Mouse (Mus musculus): ENCODE results near the gene Wfikkn1. TPM values are rescaled to one million over a fixed set of nuclear protein-coding genes. Genes with fewer than 3 reads are reported as not detected.
"Not testable (repeated sequence)": the region's sequence is repeated elsewhere in the genome, so short reads cannot be mapped to it uniquely, and the experiment has no call there.

Gene Wfikkn1
- polyA plus RNA-seq, 1 experiment from 2014 or later, result 1.1 TPM

DNA sequence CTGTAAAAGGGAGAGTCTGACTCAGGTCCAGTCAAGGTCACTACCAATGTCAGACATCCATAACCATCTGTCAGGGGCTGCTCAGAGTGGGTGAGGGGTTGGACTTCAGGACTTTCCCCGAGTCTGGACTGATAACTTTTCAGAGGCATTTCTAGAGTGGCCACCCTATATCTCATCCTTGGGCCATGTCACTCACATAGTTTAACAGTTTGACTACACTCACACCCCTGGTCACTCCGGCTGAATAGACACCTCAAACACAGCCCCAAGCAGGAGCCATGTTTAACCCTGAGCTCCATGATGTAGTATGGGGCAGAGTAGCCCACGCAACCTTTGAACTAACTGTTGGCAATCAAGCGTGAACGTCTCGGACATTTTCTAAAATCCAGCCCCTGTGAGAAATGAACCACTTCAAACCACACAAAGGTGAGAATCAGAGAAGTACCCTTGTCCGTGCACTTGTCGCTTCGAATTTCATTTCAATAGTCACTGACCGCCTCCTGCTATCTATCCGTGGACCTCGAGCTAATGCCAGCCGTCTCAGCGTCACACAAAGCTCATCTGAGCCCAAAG lies 6.4 kb downstream of the Wfikkn1 start:
- Histone ChIP-seq H3K36me3 (ENCODE audit: control insufficient read depth, insufficient read depth, low read length) (no peaks in the 10 kb centered on the region), H3K27me3 (ENCODE audit: control insufficient read depth, insufficient read depth, low read length) (no peaks in the 10 kb centered on the region), H3K27ac (ENCODE audit: low read depth, low read length) (peak overlapping the region; percentile 49; the same call in 1 of the 2 replicates), H3K9me3 (ENCODE audit: control insufficient read depth, low read length) (no peaks in the 10 kb centered on the region), H3K4me3 (ENCODE audit: low read depth, low read length) (peak overlapping the region; percentile 80), H3K4me1 (ENCODE audit: control insufficient read depth, insufficient read depth, low read length) (peaks cover 14% of the 10 kb centered on the region), H3K4me2 (peak overlapping the region; percentile 90), H3K9ac (ENCODE audit: low read length) (peak overlapping the region; percentile 57)
- peak; percentile 17; the same call in 1 of the 2 replicates for ATAC-seq (ENCODE audit: low FRiP score)
- WGBS, result 9% methylated on average over 14 of the region's 14 CpGs
- no peak for DNase-seq (ENCODE audit: low spot score, missing footprints)

- Histone ChIP-seq H3K9ac (ENCODE audit: low read length) (peak overlapping the region; percentile 57; the same call in 1 of the 2 replicates), H3K9me3 (ENCODE audit: control insufficient read depth, low read length) (no peaks in the 10 kb centered on the region), H3K4me3 (ENCODE audit: low read depth, low read length) (peak overlapping the region; percentile 80; the same call in 1 of the 2 replicates), H3K4me1 (ENCODE audit: control insufficient read depth, insufficient read depth, low read length) (peaks cover 18% of the 10 kb centered on the region), H3K27me3 (ENCODE audit: control insufficient read depth, insufficient read depth, low read length) (no peaks in the 10 kb centered on the region), H3K36me3 (ENCODE audit: control insufficient read depth, insufficient read depth, low read length) (no peaks in the 10 kb centered on the region), H3K27ac (ENCODE audit: low read depth, low read length) (no peak overlapping the region), H3K4me2 (peak overlapping the region; percentile 90)
- DNase-seq (ENCODE audit: low spot score, missing footprints) (no peak), ATAC-seq (ENCODE audit: low FRiP score) (no peak)
- 83% methylated on average over 11 of the region's 11 CpGs for WGBS
These were observed 7.1 kb downstream of the Wfikkn1 start for GRCm38 (mm10) chr17:25873405-25874147.

DNA sequence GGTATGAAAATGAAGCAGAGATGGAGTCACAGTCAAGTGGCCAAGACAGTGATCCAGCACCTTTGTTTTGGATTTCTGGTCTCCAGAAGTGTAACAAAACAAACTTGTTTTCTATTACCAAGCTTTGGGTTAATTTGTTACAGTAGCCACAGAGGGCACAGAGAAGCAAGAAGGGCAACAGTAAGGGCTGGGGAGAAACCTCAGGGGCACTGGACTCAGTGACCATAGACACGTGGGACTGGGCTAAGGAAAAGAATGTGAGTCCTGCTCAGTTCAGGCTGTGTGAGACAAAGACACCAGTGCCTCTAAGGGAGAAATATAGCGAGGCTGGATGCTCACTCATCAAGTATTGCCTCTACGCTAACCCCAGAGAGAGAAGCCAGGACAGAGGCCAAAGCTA lies 8.0 kb downstream of the Wfikkn1 start:
- H3K27ac ChIP-seq (ENCODE audit: low read depth, low read length), result no peak overlapping the region
- ATAC-seq (ENCODE audit: low FRiP score) (no peak), DNase-seq (ENCODE audit: low spot score, missing footprints) (no peak)
- H3K4me2 ChIP-seq, result no peak overlapping the region
- WGBS, result 87% methylated on average over 3 of the region's 3 CpGs
- H3K36me3 ChIP-seq (ENCODE audit: control insufficient read depth, insufficient read depth, low read length), result no peaks in the 10 kb centered on the region
- H3K27me3 ChIP-seq (ENCODE audit: control insufficient read depth, insufficient read depth, low read length), result no peaks in the 10 kb centered on the region
- H3K4me1 ChIP-seq (ENCODE audit: control insufficient read depth, insufficient read depth, low read length), result peaks cover 23% of the 10 kb centered on the region
- no peak overlapping the region for H3K9ac ChIP-seq (ENCODE audit: low read length)
- H3K9me3 ChIP-seq (ENCODE audit: control insufficient read depth, low read length), result no peaks in the 10 kb centered on the region
- no peak overlapping the region for H3K4me3 ChIP-seq (ENCODE audit: low read depth, low read length)

GRCm38 (mm10) chr17:25871566-25871965 lies 9.1 kb downstream of the Wfikkn1 start:
- not testable (repeated sequence) for DNase-seq (ENCODE audit: low spot score, missing footprints); H3K36me3 ChIP-seq (ENCODE audit: control insufficient read depth, insufficient read depth, low read length); H3K4me2 ChIP-seq; H3K27ac ChIP-seq (ENCODE audit: low read depth, low read length); H3K4me3 ChIP-seq (ENCODE audit: low read depth, low read length); H3K27me3 ChIP-seq (ENCODE audit: control insufficient read depth, insufficient read depth, low read length); ATAC-seq (ENCODE audit: low FRiP score); H3K9me3 ChIP-seq (ENCODE audit: control insufficient read depth, low read length); H3K9ac ChIP-seq (ENCODE audit: low read length)
- peaks cover 22% of the 10 kb centered on the region for H3K4me1 ChIP-seq (ENCODE audit: control insufficient read depth, insufficient read depth, low read length)

DNA sequence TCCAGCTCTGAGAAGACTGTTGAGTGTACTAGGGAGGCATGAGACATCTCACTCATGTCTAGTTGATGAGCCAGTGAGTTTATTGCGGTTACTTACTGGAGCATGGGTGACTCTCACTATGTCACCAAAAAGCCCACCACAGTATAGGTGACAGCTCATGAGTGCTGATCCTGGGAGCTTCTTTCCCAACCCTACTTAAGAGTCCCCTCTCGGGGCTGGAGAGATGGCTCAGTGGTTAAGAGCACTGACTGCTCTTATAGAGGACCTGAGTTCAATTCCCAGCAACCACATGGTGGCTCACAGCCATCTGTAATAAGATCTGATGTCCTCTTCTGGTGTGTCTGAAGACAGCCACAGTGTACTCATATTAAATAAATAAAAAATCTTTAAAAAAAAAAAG lies 10.7 kb downstream of the Wfikkn1 start:
- Histone ChIP-seq H3K4me3 (ENCODE audit: low read depth, low read length) (no peak overlapping the region), H3K27ac (ENCODE audit: low read depth, low read length) (no peak overlapping the region), H3K27me3 (ENCODE audit: control insufficient read depth, insufficient read depth, low read length) (no peaks in the 10 kb centered on the region), H3K9ac (ENCODE audit: low read length) (no peak overlapping the region), H3K9me3 (ENCODE audit: control insufficient read depth, low read length) (no peaks in the 10 kb centered on the region), H3K4me1 (ENCODE audit: control insufficient read depth, insufficient read depth, low read length) (peaks cover 14% of the 10 kb centered on the region), H3K4me2 (no peak overlapping the region), H3K36me3 (ENCODE audit: control insufficient read depth, insufficient read depth, low read length) (no peaks in the 10 kb centered on the region)
- ATAC-seq (ENCODE audit: low FRiP score), result no peak
- DNase-seq (ENCODE audit: low spot score, missing footprints), result no peak
- 83% methylated on average over 2 of the region's 2 CpGs for WGBS

- WGBS, result 77% methylated on average over 8 of the region's 8 CpGs
- H3K36me3 ChIP-seq (ENCODE audit: control insufficient read depth, insufficient read depth, low read length), result no peaks in the 10 kb centered on the region
- H3K4me2 ChIP-seq, result no peak overlapping the region
- no peak overlapping the region for H3K27ac ChIP-seq (ENCODE audit: low read depth, low read length)
- ATAC-seq (ENCODE audit: low FRiP score) (no peak), DNase-seq (ENCODE audit: low spot score, missing footprints) (peak; percentile 78)
- no peak overlapping the region for H3K4me3 ChIP-seq (ENCODE audit: low read depth, low read length)
- no peaks in the 10 kb centered on the region for H3K9me3 ChIP-seq (ENCODE audit: control insufficient read depth, low read length)
- no peaks in the 10 kb centered on the region for H3K27me3 ChIP-seq (ENCODE audit: control insufficient read depth, insufficient read depth, low read length)
- H3K4me1 ChIP-seq (ENCODE audit: control insufficient read depth, insufficient read depth, low read length), result peaks cover 14% of the 10 kb centered on the region
- no peak overlapping the region for H3K9ac ChIP-seq (ENCODE audit: low read length)
These were observed 11.2 kb downstream of the Wfikkn1 start for GRCm38 (mm10) chr17:25869498-25869897.

- WGBS, result under 1% methylated on average over 24 of the region's 24 CpGs
- Histone ChIP-seq H3K36me3 (ENCODE audit: control insufficient read depth, insufficient read depth, low read length) (no peaks in the 10 kb centered on the region), H3K4me2 (peak within 1 kb of the TSS; percentile 98), H3K9me3 (ENCODE audit: control insufficient read depth, low read length) (no peaks in the 10 kb centered on the region), H3K4me3 (ENCODE audit: low read depth, low read length) (peak within 1 kb of the TSS; percentile 81), H3K27me3 (ENCODE audit: control insufficient read depth, insufficient read depth, low read length) (no peaks in the 10 kb centered on the region), H3K9ac (ENCODE audit: low read length) (peak within 1 kb of the TSS; percentile 64), H3K4me1 (ENCODE audit: control insufficient read depth, insufficient read depth, low read length) (peaks cover 9% of the 10 kb centered on the region), H3K27ac (ENCODE audit: low read depth, low read length) (no peak within 1 kb of the TSS)
- ATAC-seq (ENCODE audit: low FRiP score), result peak; percentile 84
- peak; percentile 95 for DNase-seq (ENCODE audit: low spot score, missing footprints)
These were observed 12.0 kb downstream of the Wfikkn1 start, which contains the start of gene Mcrip2 for GRCm38 (mm10) chr17:25868601-25869191. TSS of gene Mcrip2 (minus strand) at chr17:25868764.

DNA sequence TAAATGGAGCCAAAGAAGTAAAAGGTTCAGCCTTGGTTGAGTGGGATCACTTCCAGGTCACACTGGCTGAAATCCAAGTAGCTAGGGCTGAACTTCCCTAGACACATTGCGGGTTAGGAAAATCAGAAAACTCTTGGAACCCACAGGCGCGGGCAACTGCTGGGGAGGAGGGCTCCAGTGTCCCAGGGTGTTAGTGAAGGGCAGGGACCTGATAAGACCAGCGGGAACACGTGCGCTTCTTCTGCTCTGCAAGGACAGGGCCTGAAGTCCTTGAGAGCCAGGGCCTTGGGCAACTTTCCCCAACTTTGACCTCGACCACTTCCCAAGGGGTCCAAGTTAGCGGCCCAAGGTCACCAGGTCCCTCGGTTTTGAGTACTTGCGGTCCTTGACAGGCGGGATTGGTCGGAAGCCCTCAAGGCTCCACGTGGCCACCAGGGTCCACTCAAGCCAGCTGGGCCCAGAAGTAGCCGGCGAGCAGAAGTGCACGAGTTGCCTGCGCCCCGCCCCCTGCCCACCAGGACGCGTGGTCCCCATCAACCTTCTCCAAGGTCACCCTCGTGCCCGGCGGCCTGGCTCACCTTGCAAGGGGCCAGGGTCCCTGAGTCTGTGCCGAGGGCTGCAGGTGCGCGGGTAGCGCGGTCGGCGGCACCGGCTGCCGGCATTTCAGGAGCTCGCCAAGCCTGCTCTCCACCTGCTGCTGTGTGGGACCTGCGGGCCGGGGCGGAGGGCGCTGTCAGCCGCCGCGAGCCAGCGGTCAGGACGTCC lies 12.6 kb downstream of the Wfikkn1 start:
- ATAC-seq (ENCODE audit: low FRiP score) (peak; percentile 66), DNase-seq (ENCODE audit: low spot score, missing footprints) (peak; percentile 91)
- Histone ChIP-seq H3K4me1 (ENCODE audit: control insufficient read depth, insufficient read depth, low read length) (peaks cover 9% of the 10 kb centered on the region), H3K27me3 (ENCODE audit: control insufficient read depth, insufficient read depth, low read length) (no peaks in the 10 kb centered on the region), H3K9me3 (ENCODE audit: control insufficient read depth, low read length) (no peaks in the 10 kb centered on the region), H3K4me3 (ENCODE audit: low read depth, low read length) (peak overlapping the region; percentile 81), H3K36me3 (ENCODE audit: control insufficient read depth, insufficient read depth, low read length) (no peaks in the 10 kb centered on the region), H3K27ac (ENCODE audit: low read depth, low read length) (no peak overlapping the region), H3K4me2 (peak overlapping the region; percentile 98), H3K9ac (ENCODE audit: low read length) (peak overlapping the region; percentile 64)
- 1% methylated on average over 42 of the region's 42 CpGs for WGBS
